Mouse (Mus musculus): ENCODE measurements around the gene Cracr2a. TPM values are rescaled to one million over a fixed set of nuclear protein-coding genes. Genes with fewer than 3 reads are reported as not detected.

The Cracr2a gene
- polyA plus RNA-seq, 1 experiment from 2014 or later: 1.3 TPM

- H3K9me3 ChIP-seq (ENCODE audit: control insufficient read depth, low read length): no peaks in the 10 kb centered on the region
- ATAC-seq (ENCODE audit: insufficient number of reproducible peaks, insufficient read depth, low FRiP score, low read depth): no peak
- no peak overlapping the region for H3K4me3 ChIP-seq (ENCODE audit: control insufficient read depth in 1 of 2, insufficient read depth in 1 of 2, low read depth in 1 of 2, low read length in 2 of 2)
- no peaks in the 10 kb centered on the region for H3K36me3 ChIP-seq (ENCODE audit: control insufficient read depth, insufficient read depth, low read length)
- H3K4me2 ChIP-seq (ENCODE audit: low read length): no peak overlapping the region
- H3K27me3 ChIP-seq (ENCODE audit: control insufficient read depth, insufficient read depth, low read length): no peaks in the 10 kb centered on the region
- peak overlapping the region; percentile 64 to 78; a peak in 3 of 4 replicates for H3K27ac ChIP-seq (replicated peaks in 1 of 2; ENCODE audit: control insufficient read depth in 1 of 2, insufficient read depth in 1 of 2, low read depth in 2 of 2, low read length in 2 of 2)
- whole genome bisulfite sequencing: 32% methylated on average over 3 of the region's 3 CpGs
- H3K9ac ChIP-seq (ENCODE audit: low read length): no peak overlapping the region
- peaks cover 12 to 20% of the 10 kb centered on the region in 2 experiments for H3K4me1 ChIP-seq (ENCODE audit: control insufficient read depth in 2 of 2, insufficient read depth in 2 of 2, low read length in 2 of 2)
Measured at GRCm38 (mm10) chr6:127530206-127530605, 30.9 kb upstream of the Cracr2a start.

- H3K27me3 ChIP-seq (ENCODE audit: control insufficient read depth, insufficient read depth, low read length): no peaks in the 10 kb centered on the region
- peaks cover 12 to 20% of the 10 kb centered on the region in 2 experiments for H3K4me1 ChIP-seq (ENCODE audit: control insufficient read depth in 2 of 2, insufficient read depth in 2 of 2, low read length in 2 of 2)
- no peaks in the 10 kb centered on the region for H3K9me3 ChIP-seq (ENCODE audit: control insufficient read depth, low read length)
- H3K4me3 ChIP-seq (ENCODE audit: control insufficient read depth in 1 of 2, insufficient read depth in 1 of 2, low read depth in 1 of 2, low read length in 2 of 2): no peak overlapping the region
- H3K27ac ChIP-seq (replicated peaks in 1 of 2; ENCODE audit: control insufficient read depth in 1 of 2, insufficient read depth in 1 of 2, low read depth in 2 of 2, low read length in 2 of 2): no peak overlapping the region; a peak in 1 of 4 replicates
- no peak overlapping the region for H3K4me2 ChIP-seq (ENCODE audit: low read length)
- H3K9ac ChIP-seq (ENCODE audit: low read length): no peak overlapping the region
- WGBS: 33% methylated on average over 3 of the region's 3 CpGs
- H3K36me3 ChIP-seq (ENCODE audit: control insufficient read depth, insufficient read depth, low read length): no peaks in the 10 kb centered on the region
- no peak for ATAC-seq (ENCODE audit: insufficient number of reproducible peaks, insufficient read depth, low FRiP score, low read depth)
Measured at GRCm38 (mm10) chr6:127531412-127532205, 29.5 kb upstream of the Cracr2a start.

- Histone ChIP-seq H3K27ac (replicated peaks in 1 of 2; ENCODE audit: control insufficient read depth in 1 of 2, insufficient read depth in 1 of 2, low read depth in 2 of 2, low read length in 2 of 2) (no peak overlapping the region), H3K9ac (ENCODE audit: low read length) (no peak overlapping the region), H3K27me3 (ENCODE audit: control insufficient read depth, insufficient read depth, low read length) (no peaks in the 10 kb centered on the region), H3K36me3 (ENCODE audit: control insufficient read depth, insufficient read depth, low read length) (no peaks in the 10 kb centered on the region), H3K4me1 (ENCODE audit: control insufficient read depth in 2 of 2, insufficient read depth in 2 of 2, low read length in 2 of 2) (peaks cover 12 to 20% of the 10 kb centered on the region in 2 experiments), H3K4me3 (ENCODE audit: control insufficient read depth in 1 of 2, insufficient read depth in 1 of 2, low read depth in 1 of 2, low read length in 2 of 2) (no peak overlapping the region), H3K4me2 (ENCODE audit: low read length) (no peak overlapping the region), H3K9me3 (ENCODE audit: control insufficient read depth, low read length) (no peaks in the 10 kb centered on the region)
- 86% methylated on average over 5 of the region's 5 CpGs for WGBS
- ATAC-seq (ENCODE audit: insufficient number of reproducible peaks, insufficient read depth, low FRiP score, low read depth): no peak
Measured at GRCm38 (mm10) chr6:127532304-127532703, 28.8 kb upstream of the Cracr2a start.

- H3K4me3 ChIP-seq (ENCODE audit: control insufficient read depth in 1 of 2, insufficient read depth in 1 of 2, low read depth in 1 of 2, low read length in 2 of 2): no peak overlapping the region
- ATAC-seq (ENCODE audit: insufficient number of reproducible peaks, insufficient read depth, low FRiP score, low read depth): no peak
- H3K9me3 ChIP-seq (ENCODE audit: control insufficient read depth, low read length): no peaks in the 10 kb centered on the region
- H3K27me3 ChIP-seq (ENCODE audit: control insufficient read depth, insufficient read depth, low read length): no peaks in the 10 kb centered on the region
- no peaks in the 10 kb centered on the region for H3K36me3 ChIP-seq (ENCODE audit: control insufficient read depth, insufficient read depth, low read length)
- H3K9ac ChIP-seq (ENCODE audit: low read length): no peak overlapping the region
- H3K4me2 ChIP-seq (ENCODE audit: low read length): no peak overlapping the region
- H3K4me1 ChIP-seq (ENCODE audit: control insufficient read depth in 2 of 2, insufficient read depth in 2 of 2, low read length in 2 of 2): peaks cover 10 to 18% of the 10 kb centered on the region in 2 experiments
- no peak overlapping the region for H3K27ac ChIP-seq (replicated peaks in 1 of 2; ENCODE audit: control insufficient read depth in 1 of 2, insufficient read depth in 1 of 2, low read depth in 2 of 2, low read length in 2 of 2)
- 75% methylated on average over 5 of the region's 5 CpGs for WGBS
Measured at GRCm38 (mm10) chr6:127533766-127534165, 27.4 kb upstream of the Cracr2a start.

- 75% methylated on average over 7 of the region's 7 CpGs for WGBS
- ATAC-seq (ENCODE audit: insufficient number of reproducible peaks, insufficient read depth, low FRiP score, low read depth): no peak
- H3K4me3 ChIP-seq (ENCODE audit: control insufficient read depth in 1 of 2, insufficient read depth in 1 of 2, low read depth in 1 of 2, low read length in 2 of 2): no peak overlapping the region
Measured at GRCm38 (mm10) chr6:127537035-127537434, 24.1 kb upstream of the Cracr2a start.

GRCm38 (mm10) chr6:127538118-127538517 lies 23.0 kb upstream of the Cracr2a start:
- no peaks in the 10 kb centered on the region; a peak in 1 of 4 replicates for H3K4me1 ChIP-seq (ENCODE audit: control insufficient read depth in 2 of 2, insufficient read depth in 2 of 2, low read length in 2 of 2)
- 44% methylated on average over 2 of the region's 2 CpGs for WGBS
- H3K4me3 ChIP-seq (ENCODE audit: control insufficient read depth in 1 of 2, insufficient read depth in 1 of 2, low read depth in 1 of 2, low read length in 2 of 2): no peak overlapping the region
- no peak for ATAC-seq (ENCODE audit: insufficient number of reproducible peaks, insufficient read depth, low FRiP score, low read depth)
- no peaks in the 10 kb centered on the region for H3K36me3 ChIP-seq (ENCODE audit: control insufficient read depth, insufficient read depth, low read length)
- peaks cover 21% of the 10 kb centered on the region for H3K27me3 ChIP-seq (ENCODE audit: control insufficient read depth, insufficient read depth, low read length)
- H3K4me2 ChIP-seq (ENCODE audit: low read length): no peak overlapping the region
- no peak overlapping the region for H3K27ac ChIP-seq (replicated peaks in 1 of 2; ENCODE audit: control insufficient read depth in 1 of 2, insufficient read depth in 1 of 2, low read depth in 2 of 2, low read length in 2 of 2)
- no peaks in the 10 kb centered on the region for H3K9me3 ChIP-seq (ENCODE audit: control insufficient read depth, low read length)
- no peak overlapping the region for H3K9ac ChIP-seq (ENCODE audit: low read length)

More at GRCm38 (mm10) chr6:127537035-127537434, 24.1 kb upstream of the Cracr2a start:
- no peaks in the 10 kb centered on the region for H3K36me3 ChIP-seq (ENCODE audit: control insufficient read depth, insufficient read depth, low read length)
- H3K4me2 ChIP-seq (ENCODE audit: low read length): no peak overlapping the region
- no peak overlapping the region for H3K9ac ChIP-seq (ENCODE audit: low read length)
- peaks cover 18% of the 10 kb centered on the region for H3K27me3 ChIP-seq (ENCODE audit: control insufficient read depth, insufficient read depth, low read length)
- H3K9me3 ChIP-seq (ENCODE audit: control insufficient read depth, low read length): no peaks in the 10 kb centered on the region
- no peaks in the 10 kb centered on the region; a peak in 1 of 4 replicates for H3K4me1 ChIP-seq (ENCODE audit: control insufficient read depth in 2 of 2, insufficient read depth in 2 of 2, low read length in 2 of 2)
- H3K27ac ChIP-seq (replicated peaks in 1 of 2; ENCODE audit: control insufficient read depth in 1 of 2, insufficient read depth in 1 of 2, low read depth in 2 of 2, low read length in 2 of 2): no peak overlapping the region

GRCm38 (mm10) chr6:127539226-127539625 lies 21.9 kb upstream of the Cracr2a start:
- H3K27ac ChIP-seq (replicated peaks in 1 of 2; ENCODE audit: control insufficient read depth in 1 of 2, insufficient read depth in 1 of 2, low read depth in 2 of 2, low read length in 2 of 2): no peak overlapping the region
- no peak overlapping the region for H3K4me2 ChIP-seq (ENCODE audit: low read length)
- no peak overlapping the region for H3K4me3 ChIP-seq (ENCODE audit: control insufficient read depth in 1 of 2, insufficient read depth in 1 of 2, low read depth in 1 of 2, low read length in 2 of 2)
- H3K27me3 ChIP-seq (ENCODE audit: control insufficient read depth, insufficient read depth, low read length): peaks cover 24% of the 10 kb centered on the region
- H3K9me3 ChIP-seq (ENCODE audit: control insufficient read depth, low read length): no peaks in the 10 kb centered on the region
- no peaks in the 10 kb centered on the region; a peak in 1 of 4 replicates for H3K4me1 ChIP-seq (ENCODE audit: control insufficient read depth in 2 of 2, insufficient read depth in 2 of 2, low read length in 2 of 2)
- H3K36me3 ChIP-seq (ENCODE audit: control insufficient read depth, insufficient read depth, low read length): no peaks in the 10 kb centered on the region
- no peak for ATAC-seq (ENCODE audit: insufficient number of reproducible peaks, insufficient read depth, low FRiP score, low read depth)
- no peak overlapping the region for H3K9ac ChIP-seq (ENCODE audit: low read length)
- 91% methylated on average over 4 of the region's 4 CpGs for WGBS

All from heart, embryonic 14.5 days (tissue).